Mouse (Mus musculus): ENCODE data around the gene Hfm1. TPM values are rescaled to one million over a fixed set of nuclear protein-coding genes. Genes with fewer than 3 reads are reported as not detected.

Hfm1 gene
- not detected for total RNA-seq (2021)
- long read RNA-seq, experiment 1: 0 reads
- long read RNA-seq, experiment 2: 0 reads

DNA sequence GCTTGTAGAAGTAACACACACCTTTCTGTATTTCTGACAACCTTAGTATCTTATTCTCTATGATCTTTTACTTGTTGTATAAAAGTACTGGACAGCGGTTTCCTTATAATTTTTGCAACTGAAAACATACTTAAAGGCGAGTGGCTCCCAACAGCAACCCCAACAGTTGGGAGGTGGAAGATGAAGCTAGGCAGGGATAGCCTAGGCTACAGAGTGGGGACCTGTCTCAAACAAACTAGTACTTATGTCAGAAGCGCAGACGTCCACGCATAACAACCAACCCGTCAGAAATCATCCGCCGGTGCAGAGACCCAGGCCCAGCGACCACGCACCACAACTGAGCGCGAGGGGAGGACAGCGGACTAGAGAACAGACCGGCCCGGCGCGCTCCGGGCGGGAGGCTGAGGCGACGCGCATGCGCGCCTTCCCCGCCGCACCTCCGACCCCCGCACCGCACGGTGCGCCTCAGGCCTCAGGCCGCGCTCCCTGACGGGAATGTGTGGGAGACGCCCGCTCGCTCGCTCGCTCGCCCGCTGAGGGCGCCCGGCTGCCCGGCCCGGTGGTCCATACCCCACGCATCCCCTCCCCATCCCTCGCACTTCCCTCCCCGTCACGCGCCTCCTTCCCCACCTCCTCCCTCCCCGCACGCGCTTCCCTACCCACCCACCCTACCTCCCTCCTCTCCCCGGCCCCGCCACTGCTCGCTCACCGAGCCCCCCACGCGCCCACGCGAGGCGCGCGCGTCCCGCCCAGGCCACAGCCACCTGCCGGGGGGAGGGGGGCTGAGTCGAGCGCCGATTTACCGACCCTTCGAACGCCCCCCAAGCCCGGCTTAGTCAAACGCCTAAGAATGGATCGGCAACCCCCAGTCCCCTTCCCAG lies at the start of gene Hfm1:
Gene Hfm1, minus strand, starts transcription at position 834 of the 881 bp plus-strand sequence.
- DNase-seq (ENCODE audit: low spot score): no peak

DNA sequence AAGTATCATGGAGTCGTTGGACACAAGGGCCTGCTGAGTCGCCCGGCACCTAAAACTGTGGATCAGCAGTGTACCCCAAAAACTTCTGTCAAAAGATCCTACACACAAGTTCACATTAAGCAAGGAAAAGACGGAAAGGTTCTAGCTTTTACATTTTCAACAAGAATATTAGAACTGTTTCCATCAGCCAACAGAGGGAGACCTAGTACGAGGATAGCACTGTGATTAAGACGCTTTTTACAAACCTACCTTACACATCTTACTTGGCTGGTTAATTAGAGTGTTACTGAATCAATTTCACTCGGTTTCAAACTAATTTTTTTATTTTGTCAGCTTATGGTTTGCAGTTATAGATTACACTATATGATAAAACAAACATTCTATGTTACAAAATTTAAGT lies 47.8 kb upstream of the Hfm1 start:
- DNase-seq (ENCODE audit: low spot score): no peak

DNA sequence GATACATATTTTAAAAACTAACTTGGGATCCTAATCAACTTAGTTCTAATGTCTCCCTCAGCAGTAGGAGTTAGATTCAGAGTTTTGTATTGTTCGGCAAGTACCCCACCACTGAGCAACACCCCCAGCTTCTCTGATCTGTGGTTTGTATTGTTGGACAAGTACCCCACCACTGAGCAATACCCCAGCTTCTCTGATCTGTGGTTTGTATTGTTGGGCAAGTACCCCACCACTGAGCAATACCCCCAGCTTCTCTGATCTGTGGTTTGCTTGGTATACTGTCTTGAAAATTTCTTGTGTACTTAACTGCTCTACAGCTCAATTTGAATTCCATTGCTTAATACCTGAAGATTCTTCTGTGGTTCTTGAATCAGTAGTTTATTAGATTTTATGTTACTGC lies 41.5 kb upstream of the Hfm1 start:
- no peak for DNase-seq (ENCODE audit: low spot score)

DNA sequence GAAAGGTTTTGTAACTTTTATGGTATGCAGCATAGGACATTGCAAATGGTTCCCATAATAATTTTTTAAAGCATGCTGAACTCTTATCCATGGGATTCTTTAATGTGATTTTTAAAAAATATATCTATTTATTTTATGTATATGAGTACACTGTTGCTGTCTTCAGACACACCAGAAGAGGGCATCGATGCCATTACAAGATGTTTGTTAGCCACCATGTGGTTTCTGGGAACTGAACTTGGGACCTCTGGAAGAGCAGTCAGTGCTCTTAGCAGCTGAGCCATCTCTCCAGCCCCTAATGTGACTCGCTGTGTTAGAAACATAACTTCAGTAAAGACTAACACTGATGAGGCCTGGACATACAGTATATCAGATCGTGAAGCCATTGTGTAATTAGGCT lies 40.3 kb upstream of the Hfm1 start:
- no peak for DNase-seq (ENCODE audit: low spot score)

DNA sequence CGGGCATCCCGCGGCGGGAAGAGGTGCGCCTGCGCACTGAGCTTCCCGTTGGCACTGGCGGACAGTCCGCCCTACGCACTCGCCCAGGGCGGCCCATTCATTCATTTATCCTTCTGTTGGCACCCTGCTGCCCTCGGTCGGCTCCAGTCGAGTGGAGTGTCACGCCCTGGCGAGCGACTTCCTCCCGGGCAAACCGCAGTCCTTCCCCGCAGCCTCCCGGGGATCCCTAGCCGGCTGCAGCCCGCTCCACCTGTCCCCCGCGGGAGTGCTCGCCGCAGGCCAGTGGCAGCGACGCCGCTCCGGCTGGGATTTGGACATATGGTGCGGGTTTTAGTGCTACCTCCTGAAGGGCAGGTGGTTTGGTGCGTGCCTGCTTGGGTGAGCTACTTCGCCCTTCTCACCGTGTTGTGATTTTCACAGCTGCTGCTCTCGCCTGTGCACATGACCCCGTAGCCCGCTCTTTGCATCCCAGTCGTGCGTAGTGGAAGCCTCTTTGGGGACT lies 38.4 kb upstream of the Hfm1 start:
- no peak for DNase-seq (ENCODE audit: low spot score)

DNA sequence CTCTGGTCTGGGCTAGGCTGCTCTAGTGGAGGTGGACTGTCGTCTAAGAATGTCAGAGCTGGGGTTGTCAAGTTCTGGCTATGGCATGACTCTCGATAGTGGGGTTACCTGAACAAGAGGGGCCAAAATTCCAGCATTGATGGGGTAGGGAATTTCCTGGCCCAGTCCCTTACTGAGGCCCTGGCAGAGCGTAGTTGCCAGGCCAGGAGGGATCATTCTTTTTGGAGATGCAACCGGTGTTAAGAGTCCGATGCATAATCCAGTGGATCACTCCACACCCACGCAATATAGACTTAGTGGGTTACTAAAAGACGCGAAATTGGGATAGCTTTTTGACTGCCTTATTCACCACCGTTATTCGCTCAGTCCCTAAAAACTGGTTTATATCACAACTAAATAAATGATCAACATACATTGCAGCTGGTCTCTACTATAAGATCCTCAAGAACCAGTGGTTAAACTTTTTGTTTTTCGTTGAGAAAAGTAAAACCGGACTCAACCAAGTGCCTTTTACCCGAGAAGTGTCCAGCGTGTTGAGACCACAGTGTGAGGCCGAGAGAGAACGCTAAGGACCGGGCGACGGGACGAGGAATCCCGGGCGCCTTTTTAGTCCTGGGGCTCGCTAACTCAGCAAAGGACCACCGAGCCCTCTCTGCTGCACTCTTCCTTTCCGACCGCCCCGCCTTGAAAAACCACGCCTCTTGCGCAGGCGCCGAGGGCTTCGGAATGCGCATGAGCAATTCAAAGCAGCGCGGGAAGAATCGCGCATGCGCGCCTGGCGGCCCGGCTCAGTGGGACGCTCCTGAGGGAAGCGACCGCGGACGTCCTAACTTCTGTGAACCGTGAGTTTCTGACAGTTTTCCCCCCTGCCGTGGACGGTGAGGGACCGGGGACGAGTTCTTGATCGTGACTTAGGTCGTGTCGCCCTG lies 37.7 kb upstream of the Hfm1 start, which contains the start of gene Cdc7:
Gene Cdc7, plus strand, starts transcription at position 739 of the 929 bp plus-strand sequence.
- DNase-seq (ENCODE audit: low spot score): peak; percentile 92

DNA sequence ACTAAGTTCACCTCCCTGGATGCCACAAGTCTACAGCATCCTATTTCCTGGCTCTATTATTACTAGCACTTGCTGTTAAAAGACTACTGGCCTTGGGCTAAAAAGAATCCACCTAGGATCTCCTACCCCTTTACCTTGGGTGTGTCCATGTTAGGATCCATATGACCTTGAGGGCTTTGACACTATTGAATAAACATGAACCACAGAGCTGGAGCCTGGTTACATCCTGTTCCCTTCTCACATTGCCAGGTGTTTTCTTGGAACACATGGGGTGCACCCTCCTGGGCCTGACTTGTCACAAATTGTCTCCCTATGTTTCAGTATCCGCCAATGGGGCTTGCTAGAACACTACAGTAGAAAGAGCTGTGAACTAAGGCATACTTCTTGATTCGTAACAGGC lies 34.3 kb upstream of the Hfm1 start:
- DNase-seq (ENCODE audit: low spot score): no peak

DNA sequence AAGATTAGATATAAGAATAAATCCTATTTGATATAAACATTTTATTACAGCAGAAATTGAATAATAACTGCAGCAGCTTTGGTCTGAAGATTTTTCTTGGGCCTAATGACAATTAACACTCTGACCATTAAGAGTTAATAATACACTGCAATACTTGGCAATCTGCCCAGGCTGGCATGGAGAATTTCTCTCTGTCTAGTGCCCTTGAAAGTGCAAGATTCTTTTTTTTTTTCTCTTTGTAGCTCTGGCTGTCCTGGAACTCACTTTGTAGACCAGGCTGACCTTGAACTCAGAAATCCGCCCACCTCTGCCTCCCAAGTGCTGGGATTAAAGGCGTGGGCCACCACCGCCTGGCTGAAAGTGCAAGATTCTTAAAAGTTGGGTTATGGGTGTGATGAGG lies 32.9 kb upstream of the Hfm1 start:
- DNase-seq (ENCODE audit: low spot score): no peak

DNA sequence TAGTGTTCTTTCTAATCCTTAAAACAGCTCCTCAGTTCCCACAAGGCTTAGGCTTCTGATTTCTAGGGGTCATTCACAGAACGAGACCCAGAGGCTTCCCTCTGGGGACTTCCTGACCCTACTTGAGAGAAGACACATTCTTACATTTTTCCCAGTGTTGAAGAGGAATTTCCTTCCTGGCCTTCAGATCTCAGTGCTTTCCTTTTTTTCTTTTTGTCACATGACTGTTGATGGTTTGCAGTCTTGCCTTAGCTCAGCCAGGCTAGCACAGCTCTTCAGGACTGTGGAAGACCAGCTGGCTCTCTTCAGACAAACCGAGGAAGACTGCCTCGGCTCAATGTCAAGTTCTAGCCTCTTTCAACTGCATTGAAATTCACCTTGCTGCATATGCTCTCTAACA lies 30.3 kb upstream of the Hfm1 start:
- DNase-seq (ENCODE audit: low spot score): no peak

DNA sequence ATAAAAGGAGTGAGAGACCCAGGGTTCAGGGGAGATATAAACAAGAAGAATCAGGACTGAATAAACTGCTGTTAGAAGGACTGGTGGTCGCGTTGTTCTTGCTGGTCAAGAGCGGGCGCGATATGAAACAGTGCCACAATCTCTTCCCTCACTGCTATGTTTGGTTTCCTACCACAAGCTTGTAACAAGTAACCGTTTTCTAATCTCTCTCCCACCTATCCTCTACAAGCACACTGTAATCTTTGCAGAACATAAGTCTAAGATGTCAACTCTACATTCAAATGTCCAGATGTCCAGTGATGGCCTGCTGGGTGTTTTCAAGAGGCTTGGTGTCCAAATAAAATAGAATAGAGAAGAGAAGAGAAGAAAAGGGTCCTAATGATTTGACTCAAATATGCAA lies 22.6 kb upstream of the Hfm1 start:
- no peak for DNase-seq (ENCODE audit: low spot score)

DNA sequence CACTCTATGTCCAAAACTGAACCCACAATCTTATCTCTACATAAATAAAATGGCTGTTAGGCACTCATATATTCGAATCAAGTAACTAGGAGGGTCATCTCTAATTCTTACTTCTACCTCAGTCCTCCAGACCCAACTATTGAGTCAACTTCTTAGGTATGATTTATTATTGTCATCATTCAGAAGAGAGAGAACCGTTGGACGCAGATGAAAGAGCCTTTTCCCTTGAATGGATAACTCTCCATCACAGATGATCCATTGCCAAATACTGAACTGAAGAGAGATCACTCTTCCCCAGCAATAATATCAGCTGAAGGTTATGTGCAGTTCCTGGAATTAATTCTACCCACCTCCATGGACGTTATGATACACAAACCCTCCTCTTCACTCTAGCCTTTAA lies 20.2 kb upstream of the Hfm1 start:
- no peak for DNase-seq (ENCODE audit: low spot score)

DNA sequence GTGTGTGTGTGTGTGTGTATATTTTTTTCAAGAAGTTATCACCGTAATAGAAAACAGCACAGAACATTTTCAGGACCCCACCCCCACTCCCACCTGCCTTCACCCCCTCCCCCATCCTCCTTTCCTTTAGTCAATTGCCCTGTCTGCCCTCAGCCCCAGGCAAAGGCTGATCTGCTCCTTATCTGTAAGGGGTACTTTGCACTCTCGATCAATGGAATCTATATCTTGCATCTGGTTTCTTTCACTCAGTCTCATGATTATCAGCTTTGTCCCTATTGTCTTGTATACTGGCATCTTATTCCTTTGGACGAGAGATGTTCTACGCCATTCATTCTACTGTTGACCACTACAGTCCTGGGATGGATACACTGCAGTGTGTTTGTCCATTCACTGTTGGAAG lies 1.9 kb upstream of the Hfm1 start:
- DNase-seq (ENCODE audit: low spot score): no peak

DNA sequence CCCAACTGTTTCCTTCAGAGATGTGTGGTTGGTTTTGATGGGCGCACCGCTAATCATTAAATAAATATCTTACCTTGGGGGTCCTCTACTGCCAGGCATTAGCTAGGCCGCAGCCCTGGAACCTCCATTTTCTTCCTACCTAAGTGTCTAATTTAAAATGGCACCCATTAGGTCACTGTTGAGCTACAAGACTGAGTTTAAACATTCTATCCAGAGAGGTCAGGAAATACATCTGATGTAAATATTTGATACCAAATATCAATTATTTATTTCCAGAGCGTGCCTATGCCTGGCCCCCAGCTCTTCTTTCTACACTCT lies 207 bp upstream of the Hfm1 start:
- no peak for DNase-seq (ENCODE audit: low spot score)

DNA sequence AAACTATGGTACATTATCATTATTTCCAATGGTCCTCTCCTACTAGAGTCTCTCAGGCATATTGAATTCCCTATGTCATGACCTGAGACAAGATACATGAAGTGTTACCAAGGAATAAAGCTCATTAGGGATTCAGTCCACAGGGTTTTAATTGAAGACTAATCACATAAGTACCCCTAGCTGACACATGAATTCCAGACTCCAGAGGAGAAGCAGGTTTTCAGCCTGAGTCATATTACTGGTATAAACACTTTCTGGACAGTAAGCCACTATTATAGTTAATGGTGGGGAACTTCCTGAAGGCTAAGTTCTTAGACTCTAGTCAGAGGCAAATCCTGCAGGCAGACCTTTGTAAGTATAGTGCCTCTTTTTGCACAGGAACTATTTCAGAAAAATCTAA lies 6.8 kb downstream of the Hfm1 start:
- DNase-seq (ENCODE audit: low spot score): no peak

DNA sequence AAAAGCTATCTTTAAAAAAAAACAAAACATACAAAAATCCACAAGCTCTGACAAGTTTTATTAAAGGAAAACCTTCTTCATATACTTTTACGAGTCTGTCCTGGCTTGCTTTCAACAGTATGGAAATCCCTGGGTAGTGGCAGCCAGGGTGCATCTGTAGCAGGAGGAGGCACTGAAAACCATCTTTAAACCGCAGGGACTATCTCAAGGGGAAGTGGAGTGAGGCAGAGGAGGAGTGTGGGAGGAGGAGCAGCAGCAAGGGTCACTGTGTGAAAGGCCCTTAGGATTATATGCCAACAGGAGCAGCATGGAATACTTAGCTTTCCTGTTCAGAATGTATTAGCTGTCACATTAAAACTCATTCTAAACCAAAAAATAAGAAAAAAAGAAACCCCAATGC lies 29.2 kb downstream of the Hfm1 start:
- no peak for DNase-seq (ENCODE audit: low spot score)

DNA sequence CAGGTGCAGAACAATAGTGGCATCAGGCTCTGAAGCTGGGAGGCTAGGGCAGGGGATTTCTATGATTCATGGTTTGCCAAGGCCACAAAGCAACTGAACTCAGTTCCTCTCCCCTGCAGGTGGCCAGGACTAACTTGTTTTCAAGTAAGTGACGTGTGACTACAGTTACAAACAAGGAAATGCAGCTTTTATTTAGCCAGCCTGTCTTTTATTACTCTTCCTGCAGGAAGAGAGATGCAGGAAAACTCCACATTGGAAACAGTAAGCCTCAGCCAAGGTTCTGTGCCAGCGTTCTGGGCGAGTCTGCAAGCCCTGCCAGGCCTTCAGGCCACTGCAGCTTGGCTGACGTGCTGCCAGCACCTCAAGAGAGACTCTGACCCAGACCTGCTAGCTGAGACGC lies 34.3 kb downstream of the Hfm1 start:
- DNase-seq (ENCODE audit: low spot score): peak; percentile 37

DNA sequence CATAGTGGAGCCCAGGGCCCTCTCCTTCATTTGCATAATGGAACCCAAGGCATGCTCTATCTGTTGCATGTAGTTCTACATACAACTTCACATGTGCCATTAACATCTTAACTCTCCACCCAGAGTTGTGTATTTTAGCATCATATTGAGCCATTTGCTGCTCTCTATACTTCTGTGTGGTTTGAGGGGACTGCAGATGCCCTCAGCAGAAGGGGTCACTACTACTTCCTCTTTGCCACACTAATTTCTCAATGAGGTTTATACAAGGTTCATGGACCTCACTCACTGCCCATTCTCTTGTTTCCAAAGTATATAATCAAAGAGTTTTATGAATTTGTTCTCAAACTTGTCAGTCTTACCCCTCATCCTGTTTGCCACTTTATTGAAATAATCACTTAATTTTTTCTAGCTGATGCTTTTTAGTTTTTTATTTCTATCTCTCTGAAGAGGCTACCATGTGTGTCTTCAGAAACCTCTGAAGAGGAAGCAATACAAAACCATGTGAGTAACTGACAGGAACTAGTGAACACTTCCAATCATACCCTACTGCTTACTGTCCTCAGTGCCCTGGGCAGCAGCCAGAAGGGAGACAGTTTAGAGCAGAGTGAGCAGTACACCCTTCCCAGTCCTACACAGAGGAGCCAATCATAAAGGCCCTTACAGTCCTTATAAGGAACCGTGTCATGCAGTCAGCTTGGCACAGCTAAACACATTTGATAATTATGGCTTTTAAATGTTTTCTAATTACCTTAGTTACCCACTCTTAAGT lies 38.6 kb downstream of the Hfm1 start:
- DNase-seq (ENCODE audit: low spot score): no peak

DNA sequence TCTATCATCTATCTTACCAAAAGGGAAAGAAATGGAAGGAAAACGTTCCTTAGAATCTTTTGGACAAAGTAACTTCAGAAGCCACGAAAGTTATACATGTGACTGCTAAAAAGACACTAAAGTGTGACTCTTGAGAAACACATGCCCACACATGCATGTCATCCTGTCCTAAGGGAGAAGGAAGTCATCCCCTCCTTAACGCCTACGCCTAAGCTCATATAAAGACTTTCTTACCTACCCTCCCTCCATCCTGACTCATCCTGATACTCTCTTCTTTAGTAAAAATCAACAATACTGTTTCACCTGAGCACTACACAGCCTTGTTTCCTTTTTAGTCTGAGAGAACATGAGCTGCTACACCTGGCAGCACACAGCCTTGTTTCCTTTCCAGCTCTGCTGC lies 40.6 kb downstream of the Hfm1 start:
- DNase-seq (ENCODE audit: low spot score): no peak

DNA sequence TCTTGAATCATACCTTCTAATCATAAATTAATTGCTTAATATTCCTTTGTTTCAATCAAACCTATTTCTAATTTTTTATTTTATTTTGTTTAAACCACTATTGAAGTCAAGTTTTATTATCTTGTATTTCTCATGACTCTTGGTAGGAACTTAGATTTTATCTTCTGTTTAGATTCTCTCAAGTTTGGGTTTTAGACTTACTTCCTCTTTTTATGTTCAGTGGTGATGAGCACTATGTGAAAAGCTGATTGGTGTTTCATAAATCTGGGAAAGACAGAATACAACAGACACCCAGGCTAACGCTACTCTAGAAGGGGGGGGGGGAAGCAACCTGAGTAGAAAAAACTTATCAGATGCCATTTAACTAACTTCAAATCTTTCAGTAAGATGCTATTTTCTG lies 49.7 kb downstream of the Hfm1 start:
- DNase-seq (ENCODE audit: low spot score): no peak

DNA sequence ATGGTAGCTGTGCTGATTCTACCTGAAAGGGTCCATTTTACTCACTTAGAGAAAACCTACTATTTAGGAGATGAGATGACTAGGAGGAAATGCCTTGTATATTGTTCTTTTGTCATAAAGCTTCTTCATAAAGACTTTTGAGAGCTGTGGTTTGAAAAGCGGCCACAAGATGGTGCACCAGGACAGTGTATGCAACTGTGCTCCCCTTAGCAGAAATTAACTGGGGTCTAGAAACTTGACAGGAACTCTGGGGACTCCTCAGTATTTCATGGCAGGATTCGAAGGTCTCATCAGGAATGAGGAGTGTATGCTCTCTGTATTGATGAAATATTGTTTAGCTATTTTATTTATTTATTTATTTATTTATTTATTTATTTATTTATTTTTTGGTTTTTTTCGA lies 65.7 kb downstream of the Hfm1 start:
- peak; percentile 44 for DNase-seq (ENCODE audit: low spot score)

DNA sequence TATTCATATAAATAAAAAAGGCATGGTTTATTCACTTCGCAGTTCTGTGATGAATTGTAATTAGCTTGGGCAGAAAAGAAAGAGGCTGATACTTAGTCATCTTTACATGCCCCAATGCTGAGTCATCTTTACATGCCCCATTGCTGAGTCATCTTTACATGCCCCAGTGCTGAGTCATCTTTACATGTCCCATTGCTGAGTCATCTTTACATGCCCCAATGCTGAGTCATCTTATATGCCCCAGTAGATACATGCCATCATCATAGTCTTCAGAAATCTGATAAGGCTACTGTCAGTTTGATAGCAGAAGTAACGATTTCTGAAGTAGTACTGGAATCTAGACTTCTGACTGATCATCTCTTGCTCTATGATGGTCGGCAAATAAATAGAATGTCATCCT lies 72.8 kb downstream of the Hfm1 start:
- DNase-seq (ENCODE audit: low spot score): no peak

DNA sequence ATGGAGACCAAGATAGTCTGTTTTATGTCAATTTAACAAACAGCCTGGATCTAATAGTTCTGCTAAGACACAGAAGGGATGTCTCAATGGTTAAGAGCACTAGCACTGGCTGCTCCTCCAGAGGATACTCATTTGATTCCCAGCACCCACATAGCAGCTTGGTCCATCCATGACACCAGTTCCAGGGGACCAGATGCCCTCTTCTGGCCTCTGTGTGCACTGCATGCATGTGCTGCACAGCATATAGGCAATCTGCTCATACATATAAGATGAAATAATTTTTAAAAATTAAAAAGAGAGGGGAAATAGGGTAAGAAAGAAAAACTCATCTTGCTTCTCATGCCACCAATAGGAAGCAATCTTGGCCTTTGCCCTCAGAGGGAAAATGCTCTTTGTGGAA lies 79.1 kb downstream of the Hfm1 start:
- no peak for DNase-seq (ENCODE audit: low spot score)

Data from gastrocnemius, adult 18-20 months (tissue).